Mouse (Mus musculus): ENCODE data around the gene Gm10024.
"Not testable (repeated sequence)": the region's sequence is repeated elsewhere in the genome, so short reads cannot be mapped to it uniquely, and the experiment has no call there.

Gene Gm10024

DNA sequence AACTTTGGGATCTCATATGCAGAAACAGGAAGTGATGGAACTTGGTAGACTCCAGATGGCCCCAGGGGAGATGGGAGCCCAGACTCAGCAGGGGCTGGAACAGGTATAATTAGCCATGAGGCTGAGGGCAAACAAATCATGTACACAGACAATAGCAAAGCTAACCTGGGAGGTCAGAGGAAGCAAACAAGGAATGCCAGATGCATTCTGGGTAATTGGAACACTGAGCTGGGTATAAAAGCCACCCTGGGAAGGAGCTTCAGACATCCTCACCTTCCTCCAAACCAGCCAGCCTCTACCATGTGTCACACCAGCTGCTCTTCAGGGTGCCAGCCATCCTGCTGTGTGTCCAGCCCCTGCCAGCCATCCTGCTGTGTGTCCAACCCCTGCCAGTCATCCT lies at the start of gene Gm10024:
TSS of gene Gm10024 (plus strand) at position 301 of the 400 bp plus-strand sequence.
- DNase-seq (ENCODE audit: low spot score), result not testable (repeated sequence)

DNA sequence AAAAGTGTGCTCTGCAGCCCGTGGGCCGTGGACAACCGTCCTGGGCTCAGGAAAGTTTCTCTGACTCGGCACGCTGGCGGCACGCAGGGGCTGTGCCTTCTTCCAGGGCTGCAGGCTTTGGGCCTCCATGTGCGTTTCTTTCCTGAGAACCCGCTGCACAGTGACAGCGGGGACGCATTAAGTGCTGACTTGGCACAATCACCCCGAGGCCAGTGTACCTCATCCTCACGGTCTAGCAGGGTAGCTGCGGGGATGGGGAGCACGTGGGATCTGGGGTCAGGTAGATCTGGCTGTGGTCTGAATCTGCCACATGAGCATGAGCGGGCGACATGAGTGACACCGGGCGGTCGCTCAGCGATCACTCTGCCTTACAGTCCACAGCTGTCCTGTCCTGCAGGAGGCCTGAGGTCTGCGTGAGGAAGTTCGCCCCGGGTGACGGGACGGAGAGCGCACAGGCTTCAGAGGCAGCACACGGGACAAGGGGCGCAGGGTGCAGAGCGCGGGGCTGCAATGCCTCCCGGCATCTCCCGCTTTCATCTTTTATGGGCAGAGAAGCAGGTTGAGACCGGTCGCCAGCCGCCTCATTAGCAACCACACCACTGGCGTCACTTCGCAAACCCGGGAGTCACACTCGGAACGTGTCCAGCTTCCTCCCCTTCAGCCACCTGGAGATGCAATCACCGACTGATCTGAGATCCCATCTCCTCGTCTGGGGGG lies 47.1 kb upstream of the Gm10024 start:
- no peak for DNase-seq (ENCODE audit: low spot score)

DNA sequence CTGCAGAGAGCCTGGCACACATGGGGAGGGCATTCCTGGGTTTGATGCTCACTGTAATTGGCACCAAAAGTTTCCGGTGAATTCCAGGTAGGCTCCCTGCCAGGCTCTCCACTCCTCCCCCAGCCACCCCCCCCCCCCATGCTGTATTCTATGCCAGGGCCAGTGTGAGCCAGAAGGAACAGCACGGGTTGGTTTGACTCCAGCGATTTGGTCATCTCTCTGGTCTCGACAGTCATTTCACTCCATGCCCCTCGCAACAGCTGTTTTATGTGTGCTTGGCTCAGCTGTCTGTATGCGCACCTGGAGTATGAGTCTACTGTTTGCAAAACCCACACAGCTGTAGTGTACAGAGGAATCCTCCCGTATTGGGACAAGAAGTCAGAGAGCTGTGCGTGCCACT lies 44.9 kb upstream of the Gm10024 start:
- no peak for DNase-seq (ENCODE audit: low spot score)

DNA sequence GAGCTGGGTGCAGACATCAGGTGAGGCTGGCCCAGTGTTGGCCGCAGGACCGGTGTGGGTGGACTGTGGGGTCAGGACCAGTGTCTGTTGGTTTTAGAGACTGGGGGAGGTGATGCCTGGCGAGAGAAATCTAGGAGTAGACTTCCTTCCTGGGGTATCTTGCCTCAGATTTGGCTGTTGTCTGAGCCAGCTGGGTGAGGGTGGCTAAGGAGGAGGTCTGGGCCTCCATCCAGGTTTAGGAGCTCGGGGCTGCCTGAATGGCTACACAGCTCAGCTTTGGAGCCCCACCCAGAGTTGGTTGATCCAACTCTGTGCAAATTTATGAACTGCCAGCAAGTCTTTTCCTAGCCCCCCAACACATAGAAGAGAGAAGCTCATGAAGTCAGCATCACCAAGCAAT lies 43.9 kb upstream of the Gm10024 start:
- no peak for DNase-seq (ENCODE audit: low spot score)

DNA sequence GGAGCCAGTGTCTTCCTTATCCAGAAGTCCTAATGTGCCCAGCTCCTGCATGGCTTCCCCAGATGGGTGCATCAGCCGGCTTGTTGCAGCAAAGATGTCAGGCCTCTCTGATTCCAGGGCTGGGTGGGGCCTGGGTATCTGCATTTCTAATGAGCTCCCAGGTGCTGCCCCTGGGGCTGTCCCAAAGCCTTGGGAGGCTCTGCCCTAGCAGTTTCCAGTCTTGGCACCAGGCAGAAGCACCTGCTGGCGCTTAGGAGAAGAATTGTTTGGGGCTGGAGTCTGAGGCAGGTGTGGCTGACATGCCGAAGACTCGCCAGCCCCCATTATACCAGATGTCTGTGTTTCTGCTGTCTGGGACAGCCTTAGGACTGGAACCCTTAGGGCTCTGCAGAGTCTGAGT lies 40.5 kb upstream of the Gm10024 start:
- DNase-seq (ENCODE audit: low spot score), result no peak

DNA sequence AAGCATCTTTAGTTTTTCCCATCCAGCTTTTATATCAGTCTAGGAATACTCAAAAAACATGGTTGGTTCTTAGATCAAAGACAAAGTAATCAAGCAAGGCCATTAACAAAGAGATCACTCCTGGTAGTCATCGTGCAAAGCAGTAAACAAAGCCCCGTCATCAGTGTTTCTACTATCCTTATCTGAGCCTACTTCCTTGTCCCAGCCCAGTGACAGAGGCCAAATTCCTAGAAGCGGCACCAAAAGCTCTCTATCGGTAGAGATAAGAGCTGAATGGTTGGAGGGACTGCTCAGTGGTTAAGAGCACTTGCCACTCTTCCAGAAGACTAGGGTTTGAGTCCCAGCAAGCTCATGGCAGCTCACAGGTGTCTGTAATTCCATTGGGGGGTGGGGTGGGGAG lies 39.7 kb upstream of the Gm10024 start:
- no peak for DNase-seq (ENCODE audit: low spot score)

DNA sequence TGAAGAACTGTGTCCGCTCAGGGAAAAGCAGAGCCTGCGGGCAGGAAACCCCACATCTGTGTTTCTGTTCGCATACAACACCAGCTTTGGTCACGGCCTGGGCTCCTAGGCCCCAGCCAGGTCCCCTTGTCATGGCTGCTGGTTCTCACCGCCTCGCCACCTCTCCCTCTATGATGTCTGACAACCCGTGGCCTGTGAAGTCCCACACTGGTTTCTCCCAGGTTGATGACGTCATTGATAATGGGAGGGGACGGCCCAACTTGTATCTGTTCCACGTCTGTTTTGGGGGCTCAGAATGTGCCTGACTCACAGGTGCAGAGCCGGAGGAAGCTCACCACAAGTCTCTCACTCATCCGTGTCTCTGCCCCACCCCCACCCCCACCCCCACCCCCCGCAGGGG lies 37.5 kb upstream of the Gm10024 start:
- no peak for DNase-seq (ENCODE audit: low spot score)

DNA sequence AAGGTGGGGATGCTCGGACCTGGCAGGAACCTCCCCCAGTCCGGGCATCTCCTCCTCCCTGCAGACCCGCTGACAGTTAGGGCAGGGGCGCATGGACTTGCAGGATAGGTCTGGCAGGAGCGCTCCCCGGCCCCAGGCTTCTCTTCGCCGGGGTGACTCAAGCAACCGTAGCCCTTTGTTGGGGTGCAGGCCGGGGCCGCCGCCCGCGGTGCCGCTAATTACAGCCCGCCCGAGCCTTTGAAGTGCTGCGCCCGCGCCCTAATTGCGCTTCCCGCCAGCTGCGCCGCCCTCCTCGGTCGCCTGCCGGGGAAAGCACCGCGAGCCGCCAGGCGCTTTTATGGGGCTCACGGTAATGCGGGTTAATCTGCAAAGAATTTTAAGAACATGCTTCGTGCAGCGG lies 33.7 kb upstream of the Gm10024 start:
- no peak for DNase-seq (ENCODE audit: low spot score)

DNA sequence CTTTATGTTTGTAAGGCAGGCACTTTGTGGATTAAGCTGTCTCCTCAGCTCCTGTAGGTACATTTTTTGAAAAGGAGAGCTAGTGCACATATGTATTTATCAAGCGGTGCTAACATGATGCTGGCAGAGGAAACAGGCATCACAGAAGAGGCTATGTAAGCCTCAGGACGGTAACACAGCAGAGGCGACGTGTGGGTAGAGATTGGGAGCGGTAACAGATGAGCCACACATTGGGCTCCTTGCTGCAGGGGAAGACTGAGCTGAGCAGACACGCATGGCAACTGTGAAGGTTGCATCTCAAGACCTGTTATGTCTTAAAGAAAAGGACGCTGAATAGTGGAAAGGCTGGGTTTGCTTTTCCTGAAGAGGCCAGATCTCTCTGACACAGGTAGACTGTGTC lies 28.3 kb upstream of the Gm10024 start:
- DNase-seq (ENCODE audit: low spot score), result no peak

DNA sequence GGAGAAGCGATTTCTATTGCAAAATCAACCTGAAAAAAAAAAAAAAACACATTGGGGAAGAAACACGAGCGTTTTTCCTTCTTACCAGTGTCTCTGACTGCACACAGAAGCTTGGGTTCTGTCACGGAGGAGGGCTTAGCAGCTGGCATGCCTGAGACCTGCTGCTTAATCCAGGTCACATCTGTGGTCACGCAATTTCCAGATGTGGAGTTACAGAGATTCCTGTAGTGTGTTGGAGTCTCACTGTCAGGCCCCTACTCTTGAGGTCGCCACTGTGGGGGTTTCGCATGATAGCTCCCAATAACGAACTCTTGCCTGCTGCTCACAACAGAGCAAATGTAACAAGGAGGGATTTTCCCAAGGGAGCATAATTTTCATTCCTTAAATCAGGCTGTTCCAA lies 27.1 kb upstream of the Gm10024 start:
- DNase-seq (ENCODE audit: low spot score), result no peak

DNA sequence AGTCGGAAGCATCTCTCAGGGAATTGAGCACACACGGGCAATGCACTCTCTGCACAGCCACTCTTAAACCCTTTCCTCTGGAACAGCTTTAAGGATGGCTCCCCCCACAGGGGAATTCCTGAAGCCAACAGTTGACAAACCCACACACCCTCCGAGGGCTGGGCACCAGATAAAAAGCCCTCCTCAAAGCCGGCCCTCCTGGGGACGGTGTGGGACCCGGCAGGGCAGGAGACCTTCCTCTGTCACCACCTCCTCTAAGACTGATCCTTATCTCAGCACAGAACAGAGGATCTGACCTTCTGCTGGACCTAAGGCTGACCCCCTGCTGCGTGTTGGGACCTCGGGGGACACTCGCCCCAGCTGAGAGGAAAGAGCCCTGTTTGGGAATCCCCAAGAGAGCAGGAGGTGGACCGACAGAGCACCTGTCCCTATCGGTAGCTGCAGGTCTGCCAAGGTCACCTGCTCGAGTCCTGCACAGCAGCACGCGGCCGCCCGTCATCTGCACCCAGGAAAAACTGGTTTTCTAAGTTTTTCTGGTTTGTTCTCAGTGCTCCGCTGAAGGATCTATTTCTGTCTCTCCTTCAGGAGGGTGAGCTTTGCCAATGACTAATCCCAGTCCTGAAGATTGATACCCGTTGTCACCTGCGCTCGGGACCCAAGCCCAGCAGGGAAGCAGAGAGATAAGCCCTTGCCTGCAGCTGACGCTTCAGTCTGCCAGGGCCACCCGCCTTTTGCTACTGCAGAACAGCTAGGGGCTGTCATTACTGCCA lies 25.2 kb upstream of the Gm10024 start, which contains the start of gene Tspear:
TSS of gene Tspear (plus strand) at position 675 of the 770 bp plus-strand sequence.
- no peak for DNase-seq (ENCODE audit: low spot score)

DNA sequence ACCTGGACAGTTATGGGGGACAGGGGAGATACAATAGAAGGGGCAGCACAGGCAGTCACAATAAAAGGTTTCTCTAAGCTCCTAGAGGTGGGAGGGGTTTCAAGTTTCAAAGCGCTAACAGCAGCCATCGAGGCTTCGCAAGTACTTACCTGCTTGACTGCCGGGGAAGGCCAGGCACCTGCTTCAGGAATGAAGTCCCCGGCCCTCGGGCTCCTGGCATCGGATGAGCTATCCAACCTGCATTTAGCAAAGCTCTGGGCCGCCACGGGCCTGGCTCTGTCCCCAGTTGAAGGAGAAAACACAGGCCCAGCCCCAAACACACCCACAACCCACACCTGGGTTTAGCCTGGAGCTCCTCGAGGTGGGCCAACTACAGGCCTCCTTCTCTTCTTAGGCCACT lies 24.2 kb upstream of the Gm10024 start:
- DNase-seq (ENCODE audit: low spot score), result no peak

DNA sequence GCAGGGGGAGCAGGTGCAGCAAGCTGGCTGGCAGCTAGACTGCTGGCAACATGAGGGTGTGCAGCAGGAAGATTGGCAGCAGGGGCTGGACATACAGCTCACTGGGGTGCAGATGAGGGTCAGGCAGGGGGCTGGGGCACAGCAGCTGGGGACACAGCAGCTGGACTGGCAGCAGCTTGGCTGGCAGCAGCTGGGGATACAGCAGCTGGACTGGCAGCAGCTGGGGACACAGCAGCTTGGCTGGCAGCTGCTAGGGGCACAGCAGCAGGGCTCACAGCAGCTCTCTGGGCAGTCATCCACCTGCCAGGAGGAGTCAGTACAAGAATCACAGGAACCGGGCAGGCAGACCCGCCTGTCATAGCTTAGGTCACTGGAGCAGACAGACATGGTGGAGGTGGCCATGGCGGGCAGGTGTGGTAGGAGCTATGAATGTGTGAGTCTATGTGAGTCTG lies 20.9 kb upstream of the Gm10024 start, which contains the start of gene Gm19402:
TSS of gene Gm19402 (minus strand) at position 402 of the 452 bp plus-strand sequence.
- not testable (repeated sequence) for DNase-seq (ENCODE audit: low spot score)

DNA sequence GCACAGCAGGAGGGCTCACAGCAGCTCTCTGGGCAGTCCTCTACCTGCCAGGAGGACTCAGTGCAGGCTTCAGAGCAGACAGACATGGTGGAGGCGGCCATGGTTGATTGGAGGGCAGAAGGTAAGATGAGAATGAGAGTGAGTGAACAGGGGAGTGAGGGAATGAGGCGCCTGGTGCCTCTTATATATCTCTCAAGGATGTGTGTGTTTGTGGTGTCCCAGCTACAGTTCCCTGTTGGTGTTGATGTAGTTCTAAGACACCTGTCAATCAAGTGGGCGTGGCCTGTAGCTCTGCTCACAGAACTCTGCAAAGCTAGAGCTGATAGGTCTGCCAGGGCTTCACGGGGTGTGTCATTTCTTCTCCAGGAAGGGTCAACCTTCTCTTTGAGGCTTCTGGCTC lies 14.1 kb upstream of the Gm10024 start, which contains the start of gene Gm9508:
TSS of gene Gm9508 (minus strand) at position 101 of the 400 bp plus-strand sequence.
- no peak for DNase-seq (ENCODE audit: low spot score)

DNA sequence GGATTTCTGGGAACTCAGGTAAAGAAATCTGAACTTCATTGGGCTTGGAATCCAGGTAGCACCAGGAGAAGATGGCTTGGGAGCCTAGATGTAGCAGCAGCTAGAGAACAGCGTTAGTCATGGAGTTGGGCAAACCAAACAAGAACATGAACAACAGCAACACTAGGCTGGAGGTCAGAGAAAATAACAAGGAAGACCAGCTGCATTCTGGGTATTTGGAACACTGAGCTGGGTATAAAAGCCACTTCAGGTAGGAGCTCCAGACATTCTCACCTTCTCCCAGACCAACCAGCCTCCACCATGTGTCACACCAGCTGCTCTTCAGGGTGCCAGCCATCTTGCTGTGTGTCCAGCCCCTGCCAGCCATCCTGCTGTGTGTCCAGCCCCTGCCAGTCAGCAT lies 4.9 kb upstream of the Gm10024 start, which contains the start of gene Gm10272:
TSS of gene Gm10272 (plus strand) at position 301 of the 400 bp plus-strand sequence.
- DNase-seq (ENCODE audit: low spot score), result no peak

DNA sequence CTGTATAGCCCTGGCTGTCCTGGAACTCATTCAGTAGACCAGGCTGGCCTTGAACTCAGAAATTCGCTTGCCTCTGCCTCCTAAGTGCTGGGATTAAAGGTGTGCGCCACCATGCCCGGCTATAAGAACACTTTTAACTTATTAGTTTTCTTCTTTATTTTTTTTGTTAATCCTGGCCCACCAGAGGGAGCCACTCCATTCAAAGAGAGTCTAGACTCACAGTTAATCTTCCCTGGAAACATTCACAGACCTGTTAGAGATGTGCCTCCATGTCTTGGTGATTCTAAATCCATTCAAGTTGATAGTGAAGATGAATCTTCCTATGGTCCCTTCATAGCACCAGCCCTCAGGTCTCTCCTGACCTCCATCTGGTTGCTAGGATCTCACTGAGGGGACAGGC lies 1.4 kb upstream of the Gm10024 start:
- no peak for DNase-seq (ENCODE audit: low spot score)

DNA sequence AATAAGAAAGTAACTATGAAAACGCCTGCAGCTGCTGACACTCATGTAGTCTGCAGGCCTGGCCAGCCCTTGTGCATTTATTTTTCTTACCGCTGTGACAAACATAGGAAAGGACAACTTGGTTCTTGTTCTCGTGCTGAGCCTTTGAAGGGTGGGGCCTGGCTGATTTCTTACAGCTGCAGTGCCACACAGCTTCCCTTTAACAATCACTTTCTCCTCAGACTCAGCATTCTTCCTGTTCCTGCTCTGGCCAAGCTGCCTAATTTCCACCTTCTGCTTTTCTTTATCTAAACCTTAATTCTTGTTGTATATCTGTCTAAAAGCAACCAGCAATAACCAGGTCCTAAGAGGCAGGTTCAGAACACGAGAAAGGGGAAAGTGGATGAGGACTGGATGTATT lies 2.5 kb downstream of the Gm10024 start:
- no peak for DNase-seq (ENCODE audit: low spot score)

DNA sequence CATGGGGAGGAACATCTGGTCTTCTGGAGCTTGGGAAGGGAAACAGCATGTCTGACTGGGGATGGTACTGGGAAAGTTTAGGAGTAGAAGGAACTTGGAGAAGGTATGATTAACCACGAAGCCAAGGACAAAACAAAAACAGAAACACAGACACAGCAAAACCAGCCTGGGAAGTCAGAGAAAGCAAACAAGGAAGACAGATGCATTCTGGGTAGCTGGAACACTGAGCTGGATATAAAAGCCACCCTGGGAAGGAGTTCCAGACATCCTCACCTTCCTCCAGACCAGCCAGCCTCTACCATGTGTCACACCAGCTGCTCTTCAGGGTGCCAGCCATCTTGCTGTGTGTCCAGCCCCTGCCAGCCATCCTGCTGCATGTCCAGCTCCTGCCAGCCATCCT lies 4.2 kb downstream of the Gm10024 start, which contains the start of gene Gm10142:
TSS of gene Gm10142 (plus strand) at position 301 of the 400 bp plus-strand sequence.
- DNase-seq (ENCODE audit: low spot score), result no peak

DNA sequence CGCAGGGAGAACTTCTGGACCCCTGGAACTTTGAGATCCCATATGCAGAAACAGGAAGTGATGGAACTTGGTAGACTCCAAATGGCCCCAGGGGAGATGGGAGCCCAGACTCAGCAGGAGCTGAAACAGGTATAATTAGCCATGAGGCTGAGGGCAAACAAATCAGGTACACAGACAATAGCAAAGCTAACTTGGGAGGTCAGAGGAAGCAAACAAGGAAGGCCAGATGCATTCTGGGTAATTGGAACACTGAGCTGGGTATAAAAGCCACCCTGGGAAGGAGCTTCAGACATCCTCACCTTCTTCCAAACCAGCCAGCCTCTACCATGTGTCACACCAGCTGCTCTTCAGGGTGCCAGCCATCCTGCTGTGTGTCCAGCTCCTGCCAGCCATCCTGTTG lies 9.0 kb downstream of the Gm10024 start, which contains the start of gene Krtap12-1:
TSS of gene Krtap12-1 (plus strand) at position 301 of the 400 bp plus-strand sequence.
- DNase-seq (ENCODE audit: low spot score), result not testable (repeated sequence)

DNA sequence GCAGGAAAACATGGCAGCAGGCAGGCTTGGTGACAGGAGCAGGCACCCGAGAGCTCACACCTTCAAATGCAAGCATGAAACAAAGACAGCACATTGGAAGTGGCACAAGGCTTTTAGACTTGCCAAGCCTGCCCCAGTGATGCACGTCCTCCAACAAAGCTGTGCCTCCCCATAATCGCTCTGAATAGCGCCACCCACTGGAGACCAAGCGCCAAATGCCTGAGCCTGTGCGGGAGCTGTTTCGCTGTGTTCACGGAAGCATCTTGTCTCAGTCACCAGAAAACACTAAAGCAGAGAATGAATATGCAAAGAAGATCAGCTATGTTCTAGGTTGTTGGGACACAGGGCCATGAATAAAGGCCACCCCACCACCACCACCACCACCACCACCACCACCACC lies 13.6 kb downstream of the Gm10024 start:
- no peak for DNase-seq (ENCODE audit: low spot score)

DNA sequence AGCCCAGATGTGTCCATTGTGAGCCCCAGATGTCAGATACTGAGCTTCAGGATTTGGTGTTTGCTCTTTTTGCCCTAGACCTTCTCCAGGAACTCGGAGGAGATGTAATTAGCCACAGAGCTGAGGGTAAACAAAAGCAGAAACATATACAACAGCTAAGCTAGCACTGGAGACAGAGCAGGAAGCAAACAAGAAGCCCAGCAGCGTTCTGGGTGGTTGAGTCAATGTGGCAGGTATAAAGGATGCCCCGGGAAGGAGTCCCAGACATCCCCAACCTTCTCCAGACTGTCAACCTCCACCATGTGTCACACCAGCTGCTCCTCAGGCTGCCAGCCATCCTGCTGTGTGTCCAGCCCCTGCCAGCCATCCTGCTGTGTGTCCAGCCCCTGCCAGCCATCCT lies 14.9 kb downstream of the Gm10024 start, which contains the start of gene Gm10100:
TSS of gene Gm10100 (plus strand) at position 301 of the 400 bp plus-strand sequence.
- no peak for DNase-seq (ENCODE audit: low spot score)

DNA sequence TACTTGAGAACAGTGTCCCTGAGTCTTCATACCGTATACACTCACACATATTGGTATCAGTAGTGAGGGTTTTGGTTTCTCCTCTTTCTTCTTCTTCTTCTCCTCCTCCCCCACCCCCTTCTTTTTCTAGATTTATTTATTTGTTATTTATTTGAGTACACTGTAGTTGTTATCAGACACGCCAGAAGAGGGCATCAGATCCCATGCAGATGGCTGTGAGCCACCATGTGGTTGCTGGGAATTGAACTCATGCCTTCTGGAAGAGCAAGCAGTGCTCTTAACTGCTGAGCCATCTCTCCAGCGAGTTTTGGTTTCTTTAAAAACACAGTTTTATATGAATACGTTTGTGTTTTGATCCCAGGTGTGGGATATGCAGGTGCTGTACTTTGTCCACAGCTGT lies 17.0 kb downstream of the Gm10024 start:
- no peak for DNase-seq (ENCODE audit: low spot score)

DNA sequence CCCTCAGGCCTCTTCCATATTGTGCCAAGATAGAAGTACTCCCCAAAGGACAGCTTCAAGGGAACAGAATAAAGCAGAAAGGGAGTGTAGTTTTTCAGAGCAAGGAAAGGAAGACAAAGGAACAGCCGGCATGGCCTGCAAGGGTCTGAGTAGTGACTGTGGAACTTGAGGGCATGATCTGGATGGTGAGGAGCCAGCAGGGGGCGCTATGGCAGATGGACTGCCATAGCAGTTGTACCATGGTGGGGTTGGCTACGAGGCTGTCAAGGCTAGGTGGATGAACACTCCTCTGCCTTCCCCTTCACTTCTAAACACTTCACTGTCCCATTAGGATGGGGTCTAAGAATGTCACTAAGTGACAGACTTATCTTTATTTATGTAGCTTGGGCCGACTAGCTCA lies 18.0 kb downstream of the Gm10024 start:
- no peak for DNase-seq (ENCODE audit: low spot score)
